Mouse (Mus musculus): ENCODE results near the gene Tsnaxip1. TPM values are rescaled to one million over a fixed set of nuclear protein-coding genes. Genes with fewer than 3 reads are reported as not detected.

Tsnaxip1 gene
- polyA plus RNA-seq, 1 experiment from 2014 or later = 1.1 TPM

DNA sequence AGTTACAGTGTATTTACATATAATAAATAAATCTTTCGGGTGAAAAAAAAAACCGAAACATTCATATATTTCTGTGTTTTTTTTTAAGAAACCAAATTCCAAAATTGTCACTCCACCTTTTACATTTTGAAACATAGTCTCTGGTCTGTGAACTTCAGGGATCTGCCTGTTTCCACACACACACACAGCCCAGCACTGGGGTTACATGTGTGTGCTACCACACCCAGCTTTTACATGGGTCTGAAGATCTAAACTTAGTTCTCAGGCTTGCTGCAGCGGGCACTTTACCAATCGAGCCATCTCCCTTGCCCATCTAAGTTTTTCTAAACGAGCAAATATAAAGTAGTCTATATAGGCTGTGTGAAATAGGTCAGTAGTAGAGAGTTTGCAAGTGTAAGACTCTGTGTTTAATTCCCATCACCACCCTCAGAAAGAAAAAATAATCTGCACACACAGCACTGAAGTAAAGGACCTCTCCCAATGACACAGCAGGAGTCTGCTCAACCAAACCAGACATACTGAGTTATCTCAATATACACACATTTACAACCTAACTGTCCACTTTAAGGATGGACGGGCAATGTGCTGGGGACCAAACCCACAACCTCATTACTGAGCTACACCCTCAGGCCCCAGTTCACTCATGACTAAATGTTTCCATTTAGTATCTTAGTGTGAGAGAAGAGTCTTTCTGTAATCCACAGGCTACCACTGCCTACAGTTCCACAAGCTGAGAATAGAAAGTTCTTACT lies 26.2 kb upstream of the Tsnaxip1 start:
- Histone ChIP-seq H3K4me2 (no peak overlapping the region), H3K4me1 (replicated peaks) (peaks cover 12% of the 10 kb centered on the region), H3K36me3 (peaks cover 6% of the 10 kb centered on the region), H3K4me3 (no peak overlapping the region), H3K9me3 (no peaks in the 10 kb centered on the region), H3K27me3 (no peaks in the 10 kb centered on the region), H3K9ac (no peak overlapping the region), H3K27ac (replicated peaks) (no peak overlapping the region)
- no peak for ATAC-seq (ENCODE audit: low FRiP score, low read depth)
- WGBS = 94% methylated on average over 6 of the region's 6 CpGs

DNA sequence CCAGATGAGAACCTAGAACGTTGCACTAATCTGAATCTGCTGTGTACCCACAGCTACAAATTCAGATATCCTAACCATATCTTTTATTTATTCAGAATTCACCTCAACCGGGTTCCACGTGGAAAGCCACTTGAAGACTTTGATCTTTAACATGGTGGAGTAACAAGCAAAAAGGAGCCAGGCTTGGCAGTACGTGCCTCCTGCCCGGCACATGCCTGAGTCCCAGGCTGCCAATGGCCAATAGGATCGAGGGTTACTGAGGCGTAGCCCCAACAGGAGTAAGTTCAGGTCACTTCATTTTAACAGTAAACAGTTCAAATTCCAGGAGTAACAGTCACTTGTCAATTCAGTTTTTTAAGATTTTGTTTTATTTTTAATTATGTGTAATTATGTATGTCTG lies 22.7 kb upstream of the Tsnaxip1 start:
- no peaks in the 10 kb centered on the region for H3K27me3 ChIP-seq
- peaks cover 12% of the 10 kb centered on the region; the same call in 1 of the 2 replicates for H3K4me1 ChIP-seq (replicated peaks)
- no peak overlapping the region for H3K4me3 ChIP-seq
- H3K4me2 ChIP-seq = no peak overlapping the region
- peaks cover 13% of the 10 kb centered on the region for H3K36me3 ChIP-seq
- 94% methylated on average over 7 of the region's 7 CpGs for WGBS
- no peak overlapping the region for H3K27ac ChIP-seq (replicated peaks)
- no peak overlapping the region for H3K9ac ChIP-seq
- H3K9me3 ChIP-seq = no peaks in the 10 kb centered on the region
- ATAC-seq (ENCODE audit: low FRiP score, low read depth) = no peak

DNA sequence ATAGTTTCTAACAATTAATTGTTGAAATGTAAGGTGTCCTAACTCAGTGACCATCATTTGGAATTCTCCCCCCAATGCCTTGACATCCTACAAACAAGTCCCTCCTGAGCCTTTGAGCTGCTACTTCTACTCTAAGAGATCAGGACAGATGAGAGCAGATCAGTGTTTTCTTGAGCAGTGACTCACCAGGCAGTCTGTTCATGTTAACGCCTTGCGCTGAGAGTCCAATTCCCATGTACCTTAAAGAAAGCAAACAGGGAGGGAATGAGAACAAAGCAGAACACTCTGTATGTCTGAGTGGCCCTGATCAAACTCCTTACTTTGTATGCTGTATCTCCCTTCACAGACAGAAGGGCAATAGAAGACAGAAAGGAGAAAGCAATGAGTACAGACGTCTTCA lies 22.2 kb upstream of the Tsnaxip1 start:
- H3K9ac ChIP-seq = no peak overlapping the region
- H3K9me3 ChIP-seq = no peaks in the 10 kb centered on the region
- H3K36me3 ChIP-seq = peaks cover 13% of the 10 kb centered on the region
- ATAC-seq (ENCODE audit: low FRiP score, low read depth) = no peak
- 63% methylated on average over 3 of the region's 3 CpGs for WGBS
- no peak overlapping the region for H3K4me2 ChIP-seq
- peaks cover 12% of the 10 kb centered on the region for H3K4me1 ChIP-seq (replicated peaks)
- H3K27me3 ChIP-seq = no peaks in the 10 kb centered on the region
- H3K27ac ChIP-seq (replicated peaks) = no peak overlapping the region
- no peak overlapping the region for H3K4me3 ChIP-seq

DNA sequence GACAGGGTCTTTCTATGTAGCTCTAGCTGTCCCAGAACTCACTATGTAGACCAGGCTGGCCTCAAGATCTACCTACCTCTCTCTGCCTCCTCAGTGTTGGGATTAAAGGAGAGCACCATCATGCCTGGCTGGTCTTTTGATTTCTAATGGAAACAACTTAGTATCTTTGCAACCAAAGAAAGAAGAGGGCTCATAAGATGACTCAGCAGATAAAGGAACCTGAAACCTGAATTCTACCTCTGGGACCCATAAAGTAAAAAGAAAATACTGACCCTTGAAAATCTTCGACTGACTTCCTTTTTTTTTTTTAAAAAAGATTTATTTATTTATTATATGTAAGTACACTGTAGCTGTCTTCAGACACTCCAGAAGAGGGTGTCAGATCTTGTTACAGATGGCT lies 21.6 kb upstream of the Tsnaxip1 start:
- WGBS = 83% methylated on average over 1 of the region's 1 CpGs
- Histone ChIP-seq H3K9ac (no peak overlapping the region), H3K4me2 (no peak overlapping the region), H3K27me3 (no peaks in the 10 kb centered on the region), H3K4me1 (replicated peaks) (peaks cover 12% of the 10 kb centered on the region), H3K27ac (replicated peaks) (no peak overlapping the region), H3K36me3 (peaks cover 13% of the 10 kb centered on the region), H3K9me3 (no peaks in the 10 kb centered on the region), H3K4me3 (no peak overlapping the region)
- ATAC-seq (ENCODE audit: low FRiP score, low read depth) = no peak

DNA sequence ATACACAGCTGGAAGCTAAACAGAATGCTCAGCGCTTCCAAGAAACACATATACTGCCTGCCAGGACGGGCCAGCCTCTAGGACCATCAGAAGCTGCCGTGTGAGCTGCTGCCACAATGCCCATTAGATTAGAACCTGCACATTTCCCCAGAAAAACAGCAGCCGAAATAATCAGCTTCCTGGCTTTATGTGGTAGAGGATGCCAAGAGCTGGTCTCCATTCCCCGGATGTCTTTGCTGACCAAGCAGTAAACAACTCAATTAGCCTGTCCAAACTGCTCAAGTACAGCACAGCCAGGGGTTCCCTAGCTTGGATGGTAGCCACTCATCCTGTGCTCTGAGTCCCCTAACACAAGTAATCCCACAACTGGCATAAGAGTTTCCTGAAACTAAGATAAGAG lies 19.8 kb upstream of the Tsnaxip1 start:
- no peak for ATAC-seq (ENCODE audit: low FRiP score, low read depth)
- H3K36me3 ChIP-seq = peaks cover 16% of the 10 kb centered on the region
- 78% methylated on average over 5 of the region's 5 CpGs for WGBS
- no peaks in the 10 kb centered on the region for H3K9me3 ChIP-seq
- H3K4me2 ChIP-seq = no peak overlapping the region
- H3K4me3 ChIP-seq = no peak overlapping the region
- H3K27me3 ChIP-seq = no peaks in the 10 kb centered on the region
- no peak overlapping the region for H3K9ac ChIP-seq
- no peak overlapping the region for H3K27ac ChIP-seq (replicated peaks)
- H3K4me1 ChIP-seq (replicated peaks) = peaks cover 17% of the 10 kb centered on the region

DNA sequence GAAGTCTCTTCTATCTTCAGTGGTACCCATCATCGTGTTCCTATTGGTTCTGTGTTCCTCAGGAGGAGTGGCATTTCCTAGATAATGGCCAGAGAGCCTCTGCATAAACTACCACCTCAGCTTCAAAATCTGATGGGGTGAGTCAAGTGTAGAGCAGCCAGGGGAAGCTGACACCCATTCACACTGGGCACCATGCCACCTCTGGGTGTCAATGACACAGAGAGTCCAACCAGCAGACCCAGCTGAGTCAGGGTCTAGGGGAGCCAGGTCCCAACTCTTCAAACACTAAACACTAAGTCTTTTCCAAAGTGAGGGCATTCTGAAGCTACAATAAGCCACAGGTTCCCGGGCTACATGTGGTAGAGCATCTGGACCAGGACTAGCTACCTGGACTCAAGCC lies 19.1 kb upstream of the Tsnaxip1 start:
- H3K9me3 ChIP-seq = no peaks in the 10 kb centered on the region
- H3K4me3 ChIP-seq = no peak overlapping the region
- H3K4me2 ChIP-seq = no peak overlapping the region
- H3K36me3 ChIP-seq = peaks cover 16% of the 10 kb centered on the region
- no peak overlapping the region for H3K9ac ChIP-seq
- 98% methylated on average over 2 of the region's 2 CpGs for WGBS
- no peak overlapping the region for H3K27ac ChIP-seq (replicated peaks)
- H3K27me3 ChIP-seq = no peaks in the 10 kb centered on the region
- peaks cover 17% of the 10 kb centered on the region for H3K4me1 ChIP-seq (replicated peaks)
- no peak for ATAC-seq (ENCODE audit: low FRiP score, low read depth)

DNA sequence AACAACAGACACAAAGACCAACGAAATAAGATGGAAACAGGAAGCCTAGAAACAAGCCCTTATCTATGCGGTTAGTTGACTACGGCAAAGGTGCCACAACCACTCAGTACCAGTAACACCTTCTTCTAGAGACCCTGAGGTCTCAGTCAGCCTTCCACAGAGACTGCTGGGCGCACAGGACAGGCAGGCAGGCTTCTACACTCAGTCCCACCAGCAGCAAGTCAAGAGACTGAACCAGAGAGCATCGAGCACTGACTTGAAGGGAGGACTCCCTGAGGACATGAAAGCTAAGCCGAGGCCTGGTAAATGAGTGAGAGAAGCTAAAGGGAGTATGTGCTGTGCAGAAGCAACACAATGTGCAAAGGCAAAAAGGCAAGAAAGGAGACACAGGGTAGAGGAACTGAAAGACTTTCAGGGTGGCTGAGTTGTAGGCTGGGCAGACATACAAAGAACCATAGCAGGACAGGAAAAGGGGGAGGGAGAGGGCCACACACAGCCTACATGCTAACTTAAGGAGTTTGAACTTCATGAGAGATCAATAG lies 17.2 kb upstream of the Tsnaxip1 start:
- Histone ChIP-seq H3K9me3 (no peaks in the 10 kb centered on the region), H3K4me2 (no peak overlapping the region), H3K36me3 (peaks cover 10% of the 10 kb centered on the region; the same call in 1 of the 2 replicates), H3K4me1 (replicated peaks) (peaks cover 17% of the 10 kb centered on the region), H3K9ac (no peak overlapping the region), H3K4me3 (no peak overlapping the region), H3K27ac (replicated peaks) (no peak overlapping the region), H3K27me3 (no peaks in the 10 kb centered on the region)
- ATAC-seq (ENCODE audit: low FRiP score, low read depth) = no peak
- whole genome bisulfite sequencing = 89% methylated on average over 6 of the region's 6 CpGs

DNA sequence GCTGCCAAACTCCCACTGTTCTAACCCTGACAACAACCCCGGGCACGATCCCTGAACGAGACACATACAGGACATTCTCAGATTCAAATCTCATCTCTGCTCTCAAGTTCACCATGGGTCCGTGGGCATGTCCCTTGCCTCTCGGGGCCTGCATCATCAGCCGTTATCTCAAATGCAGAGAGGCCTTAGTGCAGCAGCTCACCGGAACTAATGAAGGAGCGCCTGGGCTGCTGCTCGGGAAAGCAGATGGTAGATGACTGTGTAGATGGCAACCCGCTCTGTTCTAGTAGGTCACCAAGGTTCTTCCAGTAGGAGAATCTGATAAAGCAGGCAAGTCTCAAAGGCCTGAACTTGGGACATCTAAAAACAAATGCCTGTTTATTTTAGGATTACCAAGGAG lies 16.5 kb upstream of the Tsnaxip1 start:
- Histone ChIP-seq H3K4me2 (no peak overlapping the region), H3K27me3 (no peaks in the 10 kb centered on the region), H3K9me3 (no peaks in the 10 kb centered on the region), H3K9ac (no peak overlapping the region), H3K27ac (replicated peaks) (no peak overlapping the region), H3K4me3 (no peak overlapping the region), H3K36me3 (peaks cover 10% of the 10 kb centered on the region; the same call in 1 of the 2 replicates), H3K4me1 (replicated peaks) (peaks cover 17% of the 10 kb centered on the region)
- 71% methylated on average over 10 of the region's 10 CpGs for WGBS
- ATAC-seq (ENCODE audit: low FRiP score, low read depth) = no peak

DNA sequence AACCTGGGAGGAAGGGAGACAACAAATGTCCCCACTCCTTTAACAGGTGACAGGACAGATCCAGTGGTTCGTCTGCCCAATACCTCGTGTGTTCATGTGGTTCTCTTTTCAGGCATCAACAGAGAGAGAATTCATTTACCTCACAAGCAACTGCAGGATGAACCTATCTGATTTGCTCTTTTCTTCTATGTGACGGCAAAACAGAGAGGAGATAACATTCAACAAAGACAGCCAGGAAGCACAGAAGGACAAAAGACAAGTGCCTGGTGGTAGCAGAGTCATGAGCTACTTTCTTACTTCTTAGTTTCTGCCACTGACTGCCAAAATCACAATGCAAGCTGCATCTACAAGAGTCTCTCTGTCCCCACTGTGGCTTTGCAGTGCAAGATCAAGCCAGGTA lies 16.0 kb upstream of the Tsnaxip1 start:
- Histone ChIP-seq H3K9ac (no peak overlapping the region), H3K4me2 (no peak overlapping the region), H3K36me3 (peaks cover 10% of the 10 kb centered on the region; the same call in 1 of the 2 replicates), H3K27me3 (no peaks in the 10 kb centered on the region), H3K27ac (replicated peaks) (no peak overlapping the region), H3K9me3 (no peaks in the 10 kb centered on the region), H3K4me3 (no peak overlapping the region), H3K4me1 (replicated peaks) (peaks cover 17% of the 10 kb centered on the region)
- no peak for ATAC-seq (ENCODE audit: low FRiP score, low read depth)
- WGBS = 82% methylated on average over 3 of the region's 3 CpGs

DNA sequence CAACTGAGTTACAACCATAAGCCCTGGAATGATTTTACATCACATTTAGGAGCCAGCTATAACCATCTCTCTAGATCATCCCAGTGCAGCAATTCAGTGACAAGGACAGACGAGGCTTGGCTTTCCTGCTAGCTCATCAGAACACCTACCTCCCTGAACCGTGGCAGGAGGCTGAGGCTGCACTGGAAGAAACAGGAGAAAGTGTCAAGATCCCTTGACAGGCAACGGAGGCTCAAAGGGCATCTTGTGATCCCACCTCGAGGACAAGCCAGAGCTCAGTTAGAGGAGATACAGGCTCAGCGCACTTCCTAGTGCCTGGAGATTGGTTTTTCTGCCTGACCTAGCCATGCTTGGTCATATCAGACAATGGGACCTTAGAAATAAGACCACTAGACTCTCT lies 15.0 kb upstream of the Tsnaxip1 start:
- Histone ChIP-seq H3K4me2 (no peak overlapping the region), H3K4me3 (no peak overlapping the region), H3K9me3 (no peaks in the 10 kb centered on the region), H3K27me3 (no peaks in the 10 kb centered on the region), H3K9ac (no peak overlapping the region), H3K36me3 (peaks cover 10% of the 10 kb centered on the region; the same call in 1 of the 2 replicates), H3K27ac (replicated peaks) (no peak overlapping the region), H3K4me1 (replicated peaks) (peaks cover 16% of the 10 kb centered on the region)
- WGBS = 90% methylated on average over 5 of the region's 5 CpGs
- ATAC-seq (ENCODE audit: low FRiP score, low read depth) = no peak

DNA sequence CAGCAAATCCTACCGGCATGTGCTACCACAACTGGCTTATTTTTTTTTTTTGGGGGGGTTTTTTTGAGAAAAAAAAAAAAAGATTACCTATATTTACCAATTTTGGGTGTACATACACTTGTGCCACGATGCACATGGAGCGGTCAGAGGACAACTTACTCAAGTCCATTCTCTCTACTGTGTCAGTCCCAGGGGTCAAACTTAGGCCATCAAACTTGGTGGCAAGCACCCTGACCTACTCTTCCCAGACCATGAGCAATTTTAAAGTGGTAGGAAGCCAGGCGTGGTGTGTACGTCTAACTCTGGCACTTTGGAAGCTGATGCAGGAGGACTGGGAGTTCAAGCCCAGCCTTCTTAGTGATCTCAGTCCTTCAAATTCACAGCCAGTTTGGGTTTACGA lies 14.3 kb upstream of the Tsnaxip1 start:
- 98% methylated on average over 6 of the region's 6 CpGs for WGBS
- Histone ChIP-seq H3K4me2 (no peak overlapping the region), H3K4me3 (no peak overlapping the region), H3K4me1 (replicated peaks) (peaks cover 9% of the 10 kb centered on the region; the same call in 1 of the 2 replicates), H3K36me3 (peaks cover 12% of the 10 kb centered on the region; the same call in 1 of the 2 replicates), H3K27ac (replicated peaks) (no peak overlapping the region), H3K9ac (no peak overlapping the region), H3K9me3 (no peaks in the 10 kb centered on the region), H3K27me3 (no peaks in the 10 kb centered on the region)
- ATAC-seq (ENCODE audit: low FRiP score, low read depth) = no peak

DNA sequence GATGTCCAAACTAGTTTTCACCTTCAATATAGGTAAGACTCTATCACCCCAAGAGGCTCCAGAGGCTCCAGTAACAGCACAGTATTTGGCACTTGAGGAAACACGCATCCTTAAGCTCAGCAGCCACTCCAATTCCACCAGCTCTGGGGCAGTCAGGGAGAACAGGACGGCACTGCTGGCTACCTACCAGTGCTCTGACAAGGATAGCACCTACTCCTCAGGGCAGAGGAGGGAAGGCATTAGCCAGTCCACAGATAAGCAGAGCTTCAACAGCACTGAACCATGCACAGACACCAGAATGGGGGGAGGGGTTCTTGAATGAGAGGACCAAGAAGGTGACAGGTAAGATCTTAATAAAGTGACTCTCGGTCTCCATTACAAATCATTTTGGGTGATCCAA lies 7.9 kb upstream of the Tsnaxip1 start:
- H3K9ac ChIP-seq = no peak overlapping the region
- no peak for ATAC-seq (ENCODE audit: low FRiP score, low read depth)
- H3K36me3 ChIP-seq = peaks cover 32% of the 10 kb centered on the region
- H3K27ac ChIP-seq (replicated peaks) = no peak overlapping the region
- H3K9me3 ChIP-seq = no peaks in the 10 kb centered on the region
- WGBS = 92% methylated on average over 3 of the region's 3 CpGs
- no peak overlapping the region for H3K4me2 ChIP-seq
- no peaks in the 10 kb centered on the region for H3K27me3 ChIP-seq
- peaks cover 8% of the 10 kb centered on the region; the same call in 1 of the 2 replicates for H3K4me1 ChIP-seq (replicated peaks)
- H3K4me3 ChIP-seq = no peak overlapping the region
